Mouse (Mus musculus): Measurements from ENCODE around the gene Pde7b. TPM values are rescaled to one million over a fixed set of nuclear protein-coding genes. Genes with fewer than 3 reads are reported as not detected.

Pde7b gene
- polyA plus RNA-seq, 1 experiment: 7.9 TPM

- no peak for DNase-seq (ENCODE audit: low read depth)
These were observed 363.1 kb downstream of the Pde7b start for GRCm38 (mm10) chr10:20361542-20362449.

GRCm38 (mm10) chr10:20348894-20349293 is 376.0 kb downstream of the Pde7b start:
- DNase-seq (ENCODE audit: low read depth): no peak

Other genes starting within 250 kb of the Pde7b start
- 4.1 and 4.7 TPM in 2 replicates for gene Ahi1, start 227.5 kb upstream of the Pde7b start, polyA plus RNA-seq (2012; rRNA removed)